Mouse (Mus musculus) right cerebral cortex, postnatal 4 days (tissue): ENCODE data around the gene Ak7.

Experiments used
- DNase-seq: peaks from one replicate; pipeline ENCODE4 v3.0.0-alpha.2; 2022

Gene Ak7

GRCm38 (mm10) chr12:105730851-105731460, 25.2 kb downstream of the Ak7 start:
- no peak for DNase-seq

- no peak for DNase-seq
Observed at GRCm38 (mm10) chr12:105733370-105734159, 27.8 kb downstream of the Ak7 start.

- DNase-seq = no peak
Observed at GRCm38 (mm10) chr12:105735226-105735888, 29.6 kb downstream of the Ak7 start.

- DNase-seq = no peak
Observed at GRCm38 (mm10) chr12:105735889-105736251, 30.1 kb downstream of the Ak7 start.

- DNase-seq = no peak
Observed at GRCm38 (mm10) chr12:105738316-105739096, 32.7 kb downstream of the Ak7 start.

- DNase-seq = no peak
Observed at GRCm38 (mm10) chr12:105739656-105740055, 33.9 kb downstream of the Ak7 start.

- no peak for DNase-seq
Observed at GRCm38 (mm10) chr12:105748114-105748513, 42.3 kb downstream of the Ak7 start.

- no peak for DNase-seq
Observed at GRCm38 (mm10) chr12:105753813-105754212, 48.0 kb downstream of the Ak7 start.

GRCm38 (mm10) chr12:105757816-105758497, 52.2 kb downstream of the Ak7 start:
- DNase-seq = no peak

GRCm38 (mm10) chr12:105758911-105759310, 53.1 kb downstream of the Ak7 start:
- no peak for DNase-seq

- no peak for DNase-seq
Observed at GRCm38 (mm10) chr12:105759849-105760478, 54.2 kb downstream of the Ak7 start.

- no peak for DNase-seq
Observed at GRCm38 (mm10) chr12:105761171-105761570, 55.4 kb downstream of the Ak7 start.

- DNase-seq = no peak
Observed at GRCm38 (mm10) chr12:105761629-105762028, 55.9 kb downstream of the Ak7 start.

GRCm38 (mm10) chr12:105769700-105770099, 63.9 kb downstream of the Ak7 start:
- DNase-seq = no peak

GRCm38 (mm10) chr12:105774871-105775270, 69.1 kb downstream of the Ak7 start:
- no peak for DNase-seq

GRCm38 (mm10) chr12:105777651-105778050, 71.9 kb downstream of the Ak7 start:
- no peak for DNase-seq

- DNase-seq = peak; percentile 90
Observed at GRCm38 (mm10) chr12:105784196-105784999, 78.6 kb downstream of the Ak7 start, which contains the start of gene Papola. Papola (plus strand) TSS chr12:105784694.

GRCm38 (mm10) chr12:105785000-105785774, 79.4 kb downstream of the Ak7 start:
- DNase-seq = peak; percentile 63

GRCm38 (mm10) chr12:105786113-105786512, 80.3 kb downstream of the Ak7 start:
- no peak for DNase-seq

GRCm38 (mm10) chr12:105787626-105788025, 81.8 kb downstream of the Ak7 start:
- no peak for DNase-seq
